8 mouse cellular contexts compared by ENCODE assay signal in the genomic region with DNA sequence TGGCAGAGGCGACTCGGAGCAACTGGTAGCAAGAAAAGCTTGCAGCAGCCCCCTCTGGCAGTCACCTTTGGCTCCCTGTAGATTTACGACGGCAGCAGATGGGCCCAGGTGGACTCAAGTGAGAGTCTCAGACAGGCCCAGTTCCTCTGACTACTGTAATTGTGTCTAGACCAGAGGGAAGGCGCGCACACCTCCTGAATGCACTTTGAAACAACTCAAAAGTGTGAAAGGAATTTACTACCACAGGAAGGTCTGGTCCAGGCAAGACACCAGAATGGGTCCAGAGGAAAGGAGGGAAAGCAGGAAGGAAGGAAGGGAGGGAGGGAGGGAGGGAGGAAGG.
DNase-seq lines count a peak whose midpoint lies in the region; ATAC-seq and TF ChIP-seq lines count a peak whose summit lies in the region.

No protein-coding gene starts in this region.

- TF ChIP-seq POLR2A in heart, adult 2 months (IDR thresholded peaks at IDR 0.05; ENCODE audit: insufficient read depth, low read depth, low read length): no peak
- TF ChIP-seq POLR2A in thymus, adult 2 months (IDR thresholded peaks at IDR 0.05; ENCODE audit: control insufficient read depth, extremely low read depth, insufficient read depth, low read length, poor library complexity): no peak

- H3K36me3 ChIP-seq in heart, adult 2 months (ENCODE audit: control insufficient read depth, insufficient read depth, low read length): no peaks in the 10 kb centered on the region
- no peaks in the 10 kb centered on the region for H3K36me3 ChIP-seq in thymus, adult 2 months (ENCODE audit: control insufficient read depth, insufficient read depth, low read length)
- H3K36me3 ChIP-seq in liver, embryonic 14.5 days (replicated peaks; ENCODE audit: control insufficient read depth, insufficient read depth, low read depth): no peaks in the 10 kb centered on the region

- no peaks in the 10 kb centered on the region for H3K27me3 ChIP-seq in heart, adult 2 months (ENCODE audit: control insufficient read depth, insufficient read depth, low read length)
- no peaks in the 10 kb centered on the region for H3K27me3 ChIP-seq in thymus, adult 2 months (ENCODE audit: control insufficient read depth, insufficient read depth, low read length)
- no peaks in the 10 kb centered on the region for H3K27me3 ChIP-seq in liver, embryonic 14.5 days (ENCODE audit: control insufficient read depth, insufficient read depth, low read length)

- H3K4me1 ChIP-seq in heart, adult 2 months (ENCODE audit: control insufficient read depth, insufficient read depth, low read length): peaks cover 5% of the 10 kb centered on the region
- H3K4me1 ChIP-seq in thymus, adult 2 months (replicated peaks; ENCODE audit: control insufficient read depth, insufficient read depth, low read length): peaks cover 27% of the 10 kb centered on the region
- peaks cover 21 to 34% of the 10 kb centered on the region in 2 experiments for H3K4me1 ChIP-seq in liver, embryonic 14.5 days (replicated peaks; ENCODE audit: control insufficient read depth in 2 of 2, insufficient read depth in 2 of 2, low read length in 1 of 2)

- no peak for DNase-seq in heart, adult 2 months
- no peak for DNase-seq in heart, adult 8-10 months (ENCODE audit: low spot score)
- no peak for DNase-seq in thymus, adult 2 months
- no peak for DNase-seq in thymus, adult 18-20 months
- no peak for DNase-seq in liver, embryonic 14.5 days (ENCODE audit: low read depth in 3 of 3, low spot score in 3 of 3)
- no peak for DNase-seq in retina, postnatal 1 day

- peak overlapping the region; percentile 76 for H3K4me2 ChIP-seq in liver, embryonic 14.5 days (ENCODE audit: low read depth)

- H3K79me2 ChIP-seq in heart, adult 2 months (replicated peaks; ENCODE audit: control insufficient read depth, insufficient read depth, low read length): no peaks in the 10 kb centered on the region

- no peaks in the 10 kb centered on the region for H3K9me3 ChIP-seq in liver, embryonic 14.5 days (ENCODE audit: control insufficient read depth, low read length)

- no peak for TF ChIP-seq CTCF in heart, adult 2 months (IDR thresholded peaks at IDR 0.05)
- no peak for TF ChIP-seq CTCF in thymus, adult 2 months (IDR thresholded peaks at IDR 0.05; ENCODE audit: borderline replicate concordance, control insufficient read depth, extremely low read depth, insufficient read depth, low read length, poor library complexity)
- no peak for TF ChIP-seq CTCF in liver, embryonic 14.5 days (IDR thresholded peaks at IDR 0.05; ENCODE audit: low read depth)

- H3K4me3 ChIP-seq in heart, adult 2 months: no peak overlapping the region; the same call in 1 of the 2 replicates
- peak overlapping the region; percentile 22 for H3K4me3 ChIP-seq in thymus, adult 2 months (ENCODE audit: control insufficient read depth, insufficient read depth, low read length)
- H3K4me3 ChIP-seq in liver, embryonic 14.5 days (ENCODE audit: insufficient read depth in 1 of 2, low read depth in 2 of 2, low read length in 2 of 2): peak overlapping the region; percentile 44 to 47

- intact Hi-C loops in heart, adult 2 months (cut with DNase I): no loop called here

- no peak for TF ChIP-seq EP300 in heart, adult 2 months (IDR thresholded peaks at IDR 0.05; ENCODE audit: insufficient read depth, low read depth, low read length)
- TF ChIP-seq EP300 in liver, embryonic 14.5 days (IDR thresholded peaks at IDR 0.05; ENCODE audit: low read depth): no peak

- no peak for ATAC-seq in liver, embryonic 14.5 days (ENCODE audit: insufficient read depth)
- no peak for ATAC-seq in megakaryocyte-erythroid progenitor cell, adult 5-6 weeks (replicated peaks; ENCODE audit: low FRiP score, low TSS enrichment, poor library complexity, severe bottlenecking)
- no peak for ATAC-seq in activated CD4-positive, CD25-positive, alpha-beta regulatory T cell, adult 4 months

- no peak overlapping the region for H3K27ac ChIP-seq in heart, adult 2 months
- H3K27ac ChIP-seq in thymus, adult 2 months (ENCODE audit: control insufficient read depth, insufficient read depth, low read length): no peak overlapping the region; the same call in 1 of the 2 replicates
- H3K27ac ChIP-seq in liver, embryonic 14.5 days: 0 out of 2 replicates have a peak overlapping the region, but pooled peaks have one; percentile 20

- 52% methylated on average over 6 of the region's 6 CpGs for WGBS in heart, adult 2 months
- 35% methylated on average over 6 of the region's 6 CpGs for WGBS in thymus, adult 2 months
- 25% methylated on average over 6 of the region's 6 CpGs for WGBS in liver, embryonic 14.5 days (ENCODE audit: insufficient replicate concordance)

- peak overlapping the region; percentile 14; the same call in 1 of the 2 replicates for H3K9ac ChIP-seq in heart, adult 2 months (ENCODE audit: low read depth, low read length)
- H3K9ac ChIP-seq in liver, embryonic 14.5 days (replicated peaks): peak overlapping the region; percentile 47
